Mouse (Mus musculus): ENCODE results near the gene Lemd2. TPM values are rescaled to one million over a fixed set of nuclear protein-coding genes. Genes with fewer than 3 reads are reported as not detected.

Gene Lemd2
- total and polyA plus RNA-seq, 2 experiments from 2014 or later: 20.6 to 85.7 TPM

- Histone ChIP-seq H3K9ac (replicated peaks; ENCODE audit: low read length, poor library complexity, severe bottlenecking) (no peak overlapping the region), H3K4me2 (ENCODE audit: low read depth, low read length, poor library complexity, severe bottlenecking) (no peak overlapping the region), H3K27me3 (ENCODE audit: insufficient read depth, low read length) (no peaks in the 10 kb centered on the region), H3K36me3 (ENCODE audit: insufficient read depth, low read length) (no peaks in the 10 kb centered on the region), H3K4me1 (ENCODE audit: insufficient read depth, low read length) (no peaks in the 10 kb centered on the region), H3K4me3 (ENCODE audit: low read depth, low read length) (no peak overlapping the region), H3K9me3 (ENCODE audit: low read length) (no peaks in the 10 kb centered on the region), H3K27ac (ENCODE audit: low read depth, low read length) (no peak overlapping the region)
- 26% methylated on average over 3 of the region's 3 CpGs for WGBS
- peak; percentile 58 for TF ChIP-seq CTCF (IDR thresholded peaks at IDR 0.05)
- DNase-seq (ENCODE audit: low spot score) (no peak), ATAC-seq (ENCODE audit: low FRiP score) (no peak)
Measured at GRCm38 (mm10) chr17:27181666-27182065, 22.6 kb downstream of the Lemd2 start.

DNA sequence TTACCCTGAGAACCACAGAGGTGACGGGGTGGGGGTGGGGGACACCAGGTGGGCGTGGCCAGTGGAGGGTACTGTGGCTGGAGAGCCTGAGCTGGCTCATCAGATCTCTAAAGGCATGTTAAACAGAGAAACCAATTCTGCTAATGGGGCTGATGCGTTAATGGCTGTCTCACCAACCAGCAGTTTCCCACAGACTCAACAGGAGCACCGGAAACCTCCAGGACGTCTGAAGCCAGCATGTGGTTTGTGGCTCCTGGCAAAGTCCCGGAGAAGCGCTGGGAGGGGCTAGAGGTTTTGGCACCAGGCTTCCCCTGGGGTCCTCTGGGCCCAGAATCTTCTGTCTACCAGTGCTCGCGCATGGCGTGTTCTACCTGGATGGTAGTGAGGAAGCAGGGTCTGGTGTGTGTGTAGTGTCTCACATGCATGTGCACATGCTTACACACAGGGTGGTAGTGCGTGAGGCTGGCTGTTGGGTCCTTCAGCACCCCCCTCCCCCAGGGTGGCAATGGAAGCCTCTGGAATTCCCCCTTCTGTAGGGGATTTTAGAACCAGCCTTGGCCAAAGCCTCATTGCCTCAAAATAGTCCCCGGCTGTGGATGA, 24.5 kb downstream of the Lemd2 start:
- H3K9ac ChIP-seq (replicated peaks; ENCODE audit: low read length, poor library complexity, severe bottlenecking): no peak overlapping the region
- H3K4me1 ChIP-seq (ENCODE audit: insufficient read depth, low read length): no peaks in the 10 kb centered on the region; the same call in 1 of the 2 replicates
- no peak overlapping the region for H3K27ac ChIP-seq (ENCODE audit: low read depth, low read length)
- TF ChIP-seq CTCF (IDR thresholded peaks at IDR 0.05): no peak
- H3K36me3 ChIP-seq (ENCODE audit: insufficient read depth, low read length): no peaks in the 10 kb centered on the region
- 76% methylated on average over 12 of the region's 12 CpGs for WGBS
- H3K4me2 ChIP-seq (ENCODE audit: low read depth, low read length, poor library complexity, severe bottlenecking): no peak overlapping the region
- DNase-seq (ENCODE audit: low spot score) (no peak), ATAC-seq (ENCODE audit: low FRiP score) (no peak)
- H3K4me3 ChIP-seq (ENCODE audit: low read depth, low read length): no peak overlapping the region
- H3K27me3 ChIP-seq (ENCODE audit: insufficient read depth, low read length): no peaks in the 10 kb centered on the region
- no peaks in the 10 kb centered on the region for H3K9me3 ChIP-seq (ENCODE audit: low read length)

DNA sequence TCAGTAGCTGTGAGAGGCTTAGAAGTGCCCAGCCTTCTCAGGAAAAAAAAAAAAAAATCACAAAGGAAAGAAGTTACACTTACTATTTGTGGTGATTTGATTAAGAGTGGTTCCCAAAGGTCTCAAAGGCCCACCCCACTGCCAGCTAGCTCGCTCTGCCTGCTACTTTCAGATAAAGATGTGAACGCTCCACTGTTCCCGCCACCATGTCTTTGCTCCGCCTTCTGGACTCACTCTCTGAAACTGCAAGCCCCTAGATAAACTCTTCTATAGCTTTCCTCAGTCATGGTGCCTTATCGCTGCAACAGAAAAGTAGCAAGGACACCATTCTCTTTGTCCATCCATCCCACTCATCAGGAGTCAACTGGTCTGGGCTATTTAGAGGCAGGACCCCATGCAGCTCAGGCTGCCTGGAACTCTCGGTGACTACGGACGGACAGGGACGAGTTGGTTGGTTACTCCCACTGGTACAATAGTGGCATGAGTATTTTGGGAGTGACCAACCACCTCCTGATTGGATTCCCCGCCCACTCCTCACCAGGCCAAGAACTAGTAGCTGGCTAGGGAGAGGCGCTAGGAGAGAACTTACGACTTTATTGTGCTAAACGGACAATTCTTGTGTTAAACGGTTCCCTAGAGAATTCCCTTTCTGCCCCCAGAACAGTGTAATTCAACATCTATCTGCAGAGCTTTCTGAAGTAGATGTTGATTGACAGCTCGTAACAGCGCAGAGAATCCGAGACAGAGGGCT, 25.7 kb downstream of the Lemd2 start:
- 88% methylated on average over 17 of the region's 17 CpGs for WGBS
- Histone ChIP-seq H3K27me3 (ENCODE audit: insufficient read depth, low read length) (no peaks in the 10 kb centered on the region), H3K4me3 (ENCODE audit: low read depth, low read length) (no peak overlapping the region), H3K4me1 (ENCODE audit: insufficient read depth, low read length) (no peaks in the 10 kb centered on the region; the same call in 1 of the 2 replicates), H3K9ac (replicated peaks; ENCODE audit: low read length, poor library complexity, severe bottlenecking) (no peak overlapping the region), H3K9me3 (ENCODE audit: low read length) (no peaks in the 10 kb centered on the region), H3K36me3 (ENCODE audit: insufficient read depth, low read length) (no peaks in the 10 kb centered on the region), H3K27ac (ENCODE audit: low read depth, low read length) (no peak overlapping the region), H3K4me2 (ENCODE audit: low read depth, low read length, poor library complexity, severe bottlenecking) (no peak overlapping the region)
- no peak for TF ChIP-seq CTCF (IDR thresholded peaks at IDR 0.05)
- ATAC-seq (ENCODE audit: low FRiP score) (no peak), DNase-seq (ENCODE audit: low spot score) (no peak)

- Histone ChIP-seq H3K4me2 (ENCODE audit: low read depth, low read length, poor library complexity, severe bottlenecking) (no peak overlapping the region), H3K36me3 (ENCODE audit: insufficient read depth, low read length) (no peaks in the 10 kb centered on the region), H3K4me1 (ENCODE audit: insufficient read depth, low read length) (no peaks in the 10 kb centered on the region; the same call in 1 of the 2 replicates), H3K27me3 (ENCODE audit: insufficient read depth, low read length) (no peaks in the 10 kb centered on the region), H3K9me3 (ENCODE audit: low read length) (no peaks in the 10 kb centered on the region), H3K27ac (ENCODE audit: low read depth, low read length) (no peak overlapping the region), H3K4me3 (ENCODE audit: low read depth, low read length) (no peak overlapping the region), H3K9ac (replicated peaks; ENCODE audit: low read length, poor library complexity, severe bottlenecking) (no peak overlapping the region)
- DNase-seq (ENCODE audit: low spot score) (no peak), ATAC-seq (ENCODE audit: low FRiP score) (no peak)
- 94% methylated on average over 9 of the region's 9 CpGs for WGBS
- TF ChIP-seq CTCF (IDR thresholded peaks at IDR 0.05): no peak
Measured at GRCm38 (mm10) chr17:27178019-27178418, 26.2 kb downstream of the Lemd2 start.

DNA sequence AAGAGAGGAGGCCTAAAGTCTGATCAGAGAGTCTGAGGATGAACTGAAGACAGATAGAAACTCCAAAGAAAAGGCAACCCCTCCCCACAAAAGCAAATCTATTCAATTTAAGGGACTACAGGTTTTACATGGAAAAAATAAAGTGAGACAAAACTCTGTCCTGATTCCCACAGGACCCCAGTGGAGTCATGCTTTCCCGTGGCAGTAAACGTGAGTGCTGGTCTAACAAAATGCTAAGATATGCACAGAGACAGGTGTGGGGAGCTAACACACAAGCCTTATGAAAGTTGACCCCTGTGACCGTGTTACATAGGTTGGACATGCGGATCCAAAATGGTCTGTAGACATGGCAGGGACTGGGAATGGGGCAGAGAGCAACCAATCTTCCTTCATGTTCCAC, 27.5 kb downstream of the Lemd2 start:
- H3K27ac ChIP-seq (ENCODE audit: low read depth, low read length): no peak overlapping the region
- no peaks in the 10 kb centered on the region for H3K36me3 ChIP-seq (ENCODE audit: insufficient read depth, low read length)
- no peak for DNase-seq (ENCODE audit: low spot score)
- no peaks in the 10 kb centered on the region; the same call in 1 of the 2 replicates for H3K4me1 ChIP-seq (ENCODE audit: insufficient read depth, low read length)
- ATAC-seq (ENCODE audit: low FRiP score): no peak
- 87% methylated on average over 4 of the region's 4 CpGs for WGBS
- TF ChIP-seq CTCF (IDR thresholded peaks at IDR 0.05): no peak
- H3K27me3 ChIP-seq (ENCODE audit: insufficient read depth, low read length): no peaks in the 10 kb centered on the region
- H3K4me3 ChIP-seq (ENCODE audit: low read depth, low read length): no peak overlapping the region
- no peak overlapping the region for H3K9ac ChIP-seq (replicated peaks; ENCODE audit: low read length, poor library complexity, severe bottlenecking)
- no peaks in the 10 kb centered on the region for H3K9me3 ChIP-seq (ENCODE audit: low read length)
- no peak overlapping the region for H3K4me2 ChIP-seq (ENCODE audit: low read depth, low read length, poor library complexity, severe bottlenecking)

- WGBS: 80% methylated on average over 3 of the region's 3 CpGs
- no peaks in the 10 kb centered on the region for H3K36me3 ChIP-seq (ENCODE audit: insufficient read depth, low read length)
- no peak overlapping the region for H3K27ac ChIP-seq (ENCODE audit: low read depth, low read length)
- ATAC-seq (ENCODE audit: low FRiP score): no peak
- no peak overlapping the region for H3K4me3 ChIP-seq (ENCODE audit: low read depth, low read length)
- DNase-seq (ENCODE audit: low spot score): no peak
- no peaks in the 10 kb centered on the region for H3K9me3 ChIP-seq (ENCODE audit: low read length)
- no peaks in the 10 kb centered on the region; the same call in 1 of the 2 replicates for H3K4me1 ChIP-seq (ENCODE audit: insufficient read depth, low read length)
- TF ChIP-seq CTCF (IDR thresholded peaks at IDR 0.05): no peak
- H3K27me3 ChIP-seq (ENCODE audit: insufficient read depth, low read length): no peaks in the 10 kb centered on the region
- H3K4me2 ChIP-seq (ENCODE audit: low read depth, low read length, poor library complexity, severe bottlenecking): no peak overlapping the region
- no peak overlapping the region for H3K9ac ChIP-seq (replicated peaks; ENCODE audit: low read length, poor library complexity, severe bottlenecking)
Measured at GRCm38 (mm10) chr17:27176287-27176686, 28.0 kb downstream of the Lemd2 start.

Data from midbrain, postnatal 0 days (tissue).